Mouse (Mus musculus): Measurements from ENCODE around the gene Tmem30a. TPM values are rescaled to one million over a fixed set of nuclear protein-coding genes. Genes with fewer than 3 reads are reported as not detected.

Tmem30a gene
- polyA plus RNA-seq, 1 experiment from 2014 or later, result 57.3 TPM

- 87% methylated on average over 11 of the region's 11 CpGs for WGBS
- H3K9me3 ChIP-seq (ENCODE audit: control insufficient read depth, low read length), result no peaks in the 10 kb centered on the region
- H3K27ac ChIP-seq (replicated peaks), result no peak overlapping the region
- ATAC-seq (ENCODE audit: low FRiP score, low TSS enrichment) (no peak), DNase-seq (ENCODE audit: low spot score) (no peak)
- H3K4me3 ChIP-seq (ENCODE audit: low read depth, low read length), result no peak overlapping the region
- H3K27me3 ChIP-seq (ENCODE audit: control insufficient read depth, insufficient read depth, low read length), result no peaks in the 10 kb centered on the region
- H3K4me1 ChIP-seq (replicated peaks; ENCODE audit: control insufficient read depth, insufficient read depth), result no peaks in the 10 kb centered on the region
- TF ChIP-seq EP300 (optimal IDR thresholded peaks at IDR 0.05) (no peak), CTCF (IDR thresholded peaks at IDR 0.05; ENCODE audit: low read depth) (no peak)
- H3K4me2 ChIP-seq (replicated peaks; ENCODE audit: low read depth), result no peak overlapping the region
- no peak overlapping the region for H3K9ac ChIP-seq (ENCODE audit: low read length)
- 0 out of 2 replicates have a peak, but pooled peaks cover 8% of the 10 kb centered on the region for H3K36me3 ChIP-seq (ENCODE audit: control insufficient read depth, insufficient read depth, low read length)
Observed at GRCm38 (mm10) chr9:79816013-79816412, 22.7 kb upstream of the Tmem30a start.

- H3K27ac ChIP-seq (replicated peaks), result no peak overlapping the region
- 0 out of 2 replicates have a peak, but pooled peaks cover 8% of the 10 kb centered on the region for H3K36me3 ChIP-seq (ENCODE audit: control insufficient read depth, insufficient read depth, low read length)
- WGBS, result 74% methylated on average over 4 of the region's 4 CpGs
- H3K4me3 ChIP-seq (ENCODE audit: low read depth, low read length), result no peak overlapping the region
- no peak overlapping the region for H3K9ac ChIP-seq (ENCODE audit: low read length)
- ATAC-seq (ENCODE audit: low FRiP score, low TSS enrichment) (no peak), DNase-seq (ENCODE audit: low spot score) (no peak)
- H3K9me3 ChIP-seq (ENCODE audit: control insufficient read depth, low read length), result no peaks in the 10 kb centered on the region
- no peaks in the 10 kb centered on the region for H3K4me1 ChIP-seq (replicated peaks; ENCODE audit: control insufficient read depth, insufficient read depth)
- H3K27me3 ChIP-seq (ENCODE audit: control insufficient read depth, insufficient read depth, low read length), result no peaks in the 10 kb centered on the region
- no peak overlapping the region for H3K4me2 ChIP-seq (replicated peaks; ENCODE audit: low read depth)
- TF ChIP-seq EP300 (optimal IDR thresholded peaks at IDR 0.05) (no peak), CTCF (IDR thresholded peaks at IDR 0.05; ENCODE audit: low read depth) (no peak)
Observed at GRCm38 (mm10) chr9:79814592-79814991, 21.3 kb upstream of the Tmem30a start.

- H3K27ac ChIP-seq (replicated peaks), result no peak overlapping the region
- ATAC-seq (ENCODE audit: low FRiP score, low TSS enrichment), result no peak
Observed at GRCm38 (mm10) chr9:79810969-79811902, 17.9 kb upstream of the Tmem30a start.

GRCm38 (mm10) chr9:79810534-79810933, 17.2 kb upstream of the Tmem30a start:
- peaks cover 3% of the 10 kb centered on the region; the same call in 1 of the 2 replicates for H3K4me1 ChIP-seq (replicated peaks; ENCODE audit: control insufficient read depth, insufficient read depth)
- no peak overlapping the region for H3K27ac ChIP-seq (replicated peaks)

More at GRCm38 (mm10) chr9:79810969-79811902, 17.9 kb upstream of the Tmem30a start:
- no peak overlapping the region for H3K4me3 ChIP-seq (ENCODE audit: low read depth, low read length)
- H3K4me1 ChIP-seq (replicated peaks; ENCODE audit: control insufficient read depth, insufficient read depth), result peaks cover 3% of the 10 kb centered on the region; the same call in 1 of the 2 replicates
- H3K9ac ChIP-seq (ENCODE audit: low read length), result no peak overlapping the region
- no peaks in the 10 kb centered on the region for H3K27me3 ChIP-seq (ENCODE audit: control insufficient read depth, insufficient read depth, low read length)
- no peak for DNase-seq (ENCODE audit: low spot score)
- no peaks in the 10 kb centered on the region for H3K9me3 ChIP-seq (ENCODE audit: control insufficient read depth, low read length)
- H3K36me3 ChIP-seq (ENCODE audit: control insufficient read depth, insufficient read depth, low read length), result no peaks in the 10 kb centered on the region
- H3K4me2 ChIP-seq (replicated peaks; ENCODE audit: low read depth), result no peak overlapping the region
- TF ChIP-seq CTCF (IDR thresholded peaks at IDR 0.05; ENCODE audit: low read depth) (no peak), EP300 (optimal IDR thresholded peaks at IDR 0.05) (no peak)
- 64% methylated on average over 10 of the region's 11 CpGs for WGBS

GRCm38 (mm10) chr9:79809411-79809810, 16.1 kb upstream of the Tmem30a start:
- Histone ChIP-seq H3K36me3 (ENCODE audit: control insufficient read depth, insufficient read depth, low read length) (no peaks in the 10 kb centered on the region), H3K27ac (replicated peaks) (no peak overlapping the region), H3K27me3 (ENCODE audit: control insufficient read depth, insufficient read depth, low read length) (no peaks in the 10 kb centered on the region), H3K9me3 (ENCODE audit: control insufficient read depth, low read length) (no peaks in the 10 kb centered on the region), H3K4me2 (replicated peaks; ENCODE audit: low read depth) (no peak overlapping the region), H3K4me1 (replicated peaks; ENCODE audit: control insufficient read depth, insufficient read depth) (peaks cover 3% of the 10 kb centered on the region; the same call in 1 of the 2 replicates), H3K9ac (ENCODE audit: low read length) (no peak overlapping the region), H3K4me3 (ENCODE audit: low read depth, low read length) (no peak overlapping the region)
- ATAC-seq (ENCODE audit: low FRiP score, low TSS enrichment) (no peak), DNase-seq (ENCODE audit: low spot score) (no peak)
- WGBS, result 46% methylated on average over 6 of the region's 6 CpGs
- no peak for TF ChIP-seq EP300 (optimal IDR thresholded peaks at IDR 0.05)

More at GRCm38 (mm10) chr9:79810534-79810933, 17.2 kb upstream of the Tmem30a start:
- TF ChIP-seq CTCF (IDR thresholded peaks at IDR 0.05; ENCODE audit: low read depth) (no peak), EP300 (optimal IDR thresholded peaks at IDR 0.05) (no peak)
- DNase-seq (ENCODE audit: low spot score) (no peak), ATAC-seq (ENCODE audit: low FRiP score, low TSS enrichment) (no peak)
- no peaks in the 10 kb centered on the region for H3K27me3 ChIP-seq (ENCODE audit: control insufficient read depth, insufficient read depth, low read length)
- no peak overlapping the region for H3K4me3 ChIP-seq (ENCODE audit: low read depth, low read length)
- no peaks in the 10 kb centered on the region for H3K9me3 ChIP-seq (ENCODE audit: control insufficient read depth, low read length)
- no peaks in the 10 kb centered on the region for H3K36me3 ChIP-seq (ENCODE audit: control insufficient read depth, insufficient read depth, low read length)
- no peak overlapping the region for H3K4me2 ChIP-seq (replicated peaks; ENCODE audit: low read depth)
- 72% methylated on average over 3 of the region's 3 CpGs for WGBS
- H3K9ac ChIP-seq (ENCODE audit: low read length), result no peak overlapping the region

- DNase-seq (ENCODE audit: low spot score) (no peak), ATAC-seq (ENCODE audit: low FRiP score, low TSS enrichment) (peak; percentile 18; the same call in 1 of the 2 replicates)
- H3K4me3 ChIP-seq (ENCODE audit: low read depth, low read length), result no peak overlapping the region
- no peaks in the 10 kb centered on the region for H3K36me3 ChIP-seq (ENCODE audit: control insufficient read depth, insufficient read depth, low read length)
- no peaks in the 10 kb centered on the region for H3K9me3 ChIP-seq (ENCODE audit: control insufficient read depth, low read length)
- WGBS, result 35% methylated on average over 4 of the region's 4 CpGs
- no peak overlapping the region for H3K27ac ChIP-seq (replicated peaks)
- H3K9ac ChIP-seq (ENCODE audit: low read length), result no peak overlapping the region
- no peaks in the 10 kb centered on the region for H3K27me3 ChIP-seq (ENCODE audit: control insufficient read depth, insufficient read depth, low read length)
- no peak for TF ChIP-seq CTCF (IDR thresholded peaks at IDR 0.05; ENCODE audit: low read depth)
- no peak for TF ChIP-seq EP300 (optimal IDR thresholded peaks at IDR 0.05)
- H3K4me1 ChIP-seq (replicated peaks; ENCODE audit: control insufficient read depth, insufficient read depth), result peaks cover 3% of the 10 kb centered on the region; the same call in 1 of the 2 replicates
- H3K4me2 ChIP-seq (replicated peaks; ENCODE audit: low read depth), result no peak overlapping the region
Observed at GRCm38 (mm10) chr9:79807178-79807577, 13.9 kb upstream of the Tmem30a start.

Measured in stomach, postnatal 0 days (tissue).